Mouse (Mus musculus) limb, embryonic 12.5 days (tissue): ENCODE measurements around the gene Pam. TPM values are rescaled to one million over a fixed set of nuclear protein-coding genes. Genes with fewer than 3 reads are reported as not detected.

Source experiments
- ATAC-seq: fragments of 200-750 bp; cut with Nextera tagmentation; 2 replicates; pipeline ENCODE4 v1.8.0; 2017; ENCODE audit warnings: low read depth, moderate TSS enrichment; ENCODE audit not compliant: insufficient number of reproducible peaks, insufficient read depth, low FRiP score, low TSS enrichment
- H3K27ac ChIP-seq: fragments of 300-500 bp; sonication (generic); 2 replicates; pipeline ENCODE4 v1.5.1; 2016; ENCODE audit warnings: mild to moderate bottlenecking, moderate library complexity
- H3K27me3 ChIP-seq: fragments of 300-500 bp; sonication (generic); 2 replicates; pipeline ENCODE4 v1.6.1; 2016; ENCODE audit warnings: mild to moderate bottlenecking, moderate library complexity
- H3K36me3 ChIP-seq: fragments of 300-500 bp; sonication (generic); 2 replicates; pipeline ENCODE4 v1.6.1; 2016; ENCODE audit warnings: mild to moderate bottlenecking, moderate library complexity
- H3K4me1 ChIP-seq: fragments of 300-500 bp; sonication (generic); replicated peaks from 2 replicates; pipeline ENCODE4 v1.6.1; 2016
- H3K4me2 ChIP-seq: fragments of 300-500 bp; sonication (generic); 2 replicates; pipeline ENCODE4 v1.6.1; 2016; ENCODE audit warnings: mild to moderate bottlenecking, moderate library complexity
- H3K4me3 ChIP-seq: fragments of 300-500 bp; sonication (generic); replicated peaks from 2 replicates; pipeline ENCODE4 v1.5.1; 2016; ENCODE audit warnings: mild to moderate bottlenecking
- H3K9ac ChIP-seq: fragments of 300-500 bp; sonication (generic); replicated peaks from 2 replicates; pipeline ENCODE4 v1.6.1; 2016; ENCODE audit warnings: mild to moderate bottlenecking, moderate library complexity
- H3K9me3 ChIP-seq: fragments of 300-500 bp; sonication (generic); 2 replicates; pipeline ENCODE4 v1.6.1; 2016; ENCODE audit warnings: mild to moderate bottlenecking, moderate library complexity
- WGBS: fragments of 180-500 bp; shearing (Covaris S2); methylation state at CpG from one replicate; pipeline ENCODE4 v1.1.7; 2016; 5-methylcytosine and 5-hydroxymethylcytosine counted together
- polyA plus RNA-seq: library from polyadenylated mRNA; unstranded; fragments of >200 nt; fragmentation: Nextera tagmentation; extraction: Ambion mirVana; gene quantifications from 2 replicates; pipeline ENCODE4 v1.2.1, GENCODE M21; 2016

Gene Pam
- polyA plus RNA-seq, 1 experiment from 2014 or later, result 33.0 TPM

- Histone ChIP-seq H3K36me3 (no peaks in the 10 kb centered on the region), H3K4me3 (no peak overlapping the region), H3K4me1 (peaks cover 3% of the 10 kb centered on the region), H3K27ac (no peak overlapping the region), H3K9ac (no peak overlapping the region), H3K4me2 (no peak overlapping the region), H3K27me3 (no peaks in the 10 kb centered on the region), H3K9me3 (no peaks in the 10 kb centered on the region)
- no peak for ATAC-seq
- WGBS, result 90% methylated on average over 11 of the region's 11 CpGs
These were observed 2.7 kb upstream of the Pam start for GRCm38 (mm10) chr1:98097957-98098729.

- H3K9ac ChIP-seq, result no peak overlapping the region
- H3K4me3 ChIP-seq, result peak overlapping the region; percentile 71; the same call in 1 of the 2 replicates
- 67% methylated on average over 1 of the region's 1 CpGs for WGBS
- H3K4me1 ChIP-seq, result peaks cover 3% of the 10 kb centered on the region
- H3K36me3 ChIP-seq, result no peaks in the 10 kb centered on the region
- no peaks in the 10 kb centered on the region for H3K9me3 ChIP-seq
- no peaks in the 10 kb centered on the region for H3K27me3 ChIP-seq
- ATAC-seq, result no peak
- H3K27ac ChIP-seq, result no peak overlapping the region
- H3K4me2 ChIP-seq, result no peak overlapping the region
These were observed 1.0 kb upstream of the Pam start for GRCm38 (mm10) chr1:98096396-98096935.

GRCm38 (mm10) chr1:98095991-98096330 lies 515 bp upstream of the Pam start:
- 0 out of 2 replicates have a peak, but pooled peaks have one; percentile 8 for ATAC-seq
- WGBS, result 37% methylated on average over 9 of the region's 9 CpGs
- no peaks in the 10 kb centered on the region for H3K27me3 ChIP-seq

GRCm38 (mm10) chr1:98094811-98095245 lies 618 bp downstream of the Pam start:
- H3K9me3 ChIP-seq, result no peaks in the 10 kb centered on the region
- no peaks in the 10 kb centered on the region for H3K27me3 ChIP-seq
- peak overlapping the region; percentile 74 for H3K27ac ChIP-seq
- H3K36me3 ChIP-seq, result no peaks in the 10 kb centered on the region
- H3K4me2 ChIP-seq, result peak overlapping the region; percentile 67
- H3K4me3 ChIP-seq, result peak overlapping the region; percentile 71
- ATAC-seq, result peak; percentile 53
- H3K9ac ChIP-seq, result peak overlapping the region; percentile 71
- H3K4me1 ChIP-seq, result peaks cover 3% of the 10 kb centered on the region
- WGBS, result under 1% methylated on average over 20 of the region's 20 CpGs

More at GRCm38 (mm10) chr1:98095991-98096330, 515 bp upstream of the Pam start:
- Histone ChIP-seq H3K36me3 (no peaks in the 10 kb centered on the region), H3K9me3 (no peaks in the 10 kb centered on the region), H3K27ac (peak overlapping the region; percentile 74), H3K4me3 (peak overlapping the region; percentile 71), H3K9ac (peak overlapping the region; percentile 71), H3K4me2 (peak overlapping the region; percentile 67), H3K4me1 (peaks cover 3% of the 10 kb centered on the region)

- Histone ChIP-seq H3K36me3 (no peaks in the 10 kb centered on the region), H3K4me1 (peaks cover 13% of the 10 kb centered on the region), H3K9ac (no peak overlapping the region), H3K4me3 (no peak overlapping the region), H3K27ac (no peak overlapping the region), H3K4me2 (no peak overlapping the region), H3K27me3 (no peaks in the 10 kb centered on the region), H3K9me3 (no peaks in the 10 kb centered on the region)
- WGBS, result 86% methylated on average over 5 of the region's 5 CpGs
- ATAC-seq, result no peak; the same call in 1 of the 2 replicates
These were observed 6.0 kb downstream of the Pam start for GRCm38 (mm10) chr1:98089336-98089975.

- no peaks in the 10 kb centered on the region for H3K27me3 ChIP-seq
- no peak overlapping the region for H3K4me2 ChIP-seq
- no peak overlapping the region for H3K27ac ChIP-seq
- no peaks in the 10 kb centered on the region for H3K36me3 ChIP-seq
- no peak overlapping the region for H3K4me3 ChIP-seq
- H3K4me1 ChIP-seq, result peaks cover 19% of the 10 kb centered on the region
- no peaks in the 10 kb centered on the region for H3K9me3 ChIP-seq
- H3K9ac ChIP-seq, result no peak overlapping the region
- ATAC-seq, result no peak
- WGBS, result 61% methylated on average over 3 of the region's 3 CpGs
These were observed 9.0 kb downstream of the Pam start for GRCm38 (mm10) chr1:98086456-98086855.

- Histone ChIP-seq H3K36me3 (no peaks in the 10 kb centered on the region), H3K27me3 (no peaks in the 10 kb centered on the region), H3K4me2 (no peak overlapping the region), H3K4me1 (peaks cover 19% of the 10 kb centered on the region), H3K4me3 (no peak overlapping the region), H3K9me3 (no peaks in the 10 kb centered on the region), H3K9ac (no peak overlapping the region), H3K27ac (no peak overlapping the region)
- WGBS, result 64% methylated on average over 13 of the region's 13 CpGs
- ATAC-seq, result no peak
These were observed 10.7 kb downstream of the Pam start for GRCm38 (mm10) chr1:98084596-98085274.

GRCm38 (mm10) chr1:98083508-98083907 lies 11.9 kb downstream of the Pam start:
- no peak for ATAC-seq
- peaks cover 19% of the 10 kb centered on the region for H3K4me1 ChIP-seq
- no peak overlapping the region for H3K9ac ChIP-seq
- H3K9me3 ChIP-seq, result no peaks in the 10 kb centered on the region
- no peaks in the 10 kb centered on the region for H3K27me3 ChIP-seq
- no peaks in the 10 kb centered on the region for H3K36me3 ChIP-seq
- H3K27ac ChIP-seq, result no peak overlapping the region
- H3K4me3 ChIP-seq, result no peak overlapping the region
- 52% methylated on average over 3 of the region's 3 CpGs for WGBS
- no peak overlapping the region for H3K4me2 ChIP-seq

GRCm38 (mm10) chr1:98082988-98083387 lies 12.5 kb downstream of the Pam start:
- H3K27me3 ChIP-seq, result no peaks in the 10 kb centered on the region
- H3K4me1 ChIP-seq, result peaks cover 19% of the 10 kb centered on the region
- 49% methylated on average over 6 of the region's 6 CpGs for WGBS
- no peak for ATAC-seq
- H3K36me3 ChIP-seq, result no peaks in the 10 kb centered on the region
- H3K4me3 ChIP-seq, result no peak overlapping the region
- H3K9me3 ChIP-seq, result no peaks in the 10 kb centered on the region
- no peak overlapping the region for H3K9ac ChIP-seq
- H3K27ac ChIP-seq, result no peak overlapping the region
- H3K4me2 ChIP-seq, result no peak overlapping the region

GRCm38 (mm10) chr1:98080431-98080830 lies 15.0 kb downstream of the Pam start:
- 58% methylated on average over 2 of the region's 2 CpGs for WGBS
- H3K27ac ChIP-seq, result no peak overlapping the region
- H3K36me3 ChIP-seq, result no peaks in the 10 kb centered on the region
- no peaks in the 10 kb centered on the region for H3K9me3 ChIP-seq
- no peak overlapping the region for H3K9ac ChIP-seq
- H3K4me3 ChIP-seq, result no peak overlapping the region
- no peak overlapping the region for H3K4me2 ChIP-seq
- H3K4me1 ChIP-seq, result peaks cover 10% of the 10 kb centered on the region; the same call in 1 of the 2 replicates
- no peaks in the 10 kb centered on the region for H3K27me3 ChIP-seq
- no peak for ATAC-seq

- no peaks in the 10 kb centered on the region for H3K36me3 ChIP-seq
- H3K4me1 ChIP-seq, result peaks cover 8% of the 10 kb centered on the region; the same call in 1 of the 2 replicates
- no peaks in the 10 kb centered on the region for H3K27me3 ChIP-seq
- ATAC-seq, result no peak
- H3K4me2 ChIP-seq, result no peak overlapping the region
- no peak overlapping the region for H3K9ac ChIP-seq
- no peaks in the 10 kb centered on the region for H3K9me3 ChIP-seq
- 73% methylated on average over 7 of the region's 7 CpGs for WGBS
- H3K4me3 ChIP-seq, result no peak overlapping the region
- no peak overlapping the region for H3K27ac ChIP-seq
These were observed 15.8 kb downstream of the Pam start for GRCm38 (mm10) chr1:98079640-98080039.
